Mouse (Mus musculus) embryonic stem cell, embryonic (primary cell): ENCODE data around the gene Skap1.

Experiments
- CTCF ChIA-PET, 4 experiments: fragments of 300-600 bp in 2 of 4; fragments of 350-600 bp in 2 of 4; sonication (Branson Sonifier 250); formaldehyde crosslinking; loops; one replicate each; lab custom pipeline; 2022; ENCODE audit warnings: inconsistent platforms in 2 of 4; lab: Charles Lee
- POLR2A ChIA-PET, 4 experiments: fragments of 300-600 bp in 2 of 4; fragments of 350-600 bp in 2 of 4; sonication (Branson Sonifier 250); formaldehyde crosslinking; loops; one replicate each; lab custom pipeline; 2022; ENCODE audit warnings: antibody characterized with exemption in 4 of 4, inconsistent platforms in 1 of 4; lab: Charles Lee

Gene Skap1

DNA sequence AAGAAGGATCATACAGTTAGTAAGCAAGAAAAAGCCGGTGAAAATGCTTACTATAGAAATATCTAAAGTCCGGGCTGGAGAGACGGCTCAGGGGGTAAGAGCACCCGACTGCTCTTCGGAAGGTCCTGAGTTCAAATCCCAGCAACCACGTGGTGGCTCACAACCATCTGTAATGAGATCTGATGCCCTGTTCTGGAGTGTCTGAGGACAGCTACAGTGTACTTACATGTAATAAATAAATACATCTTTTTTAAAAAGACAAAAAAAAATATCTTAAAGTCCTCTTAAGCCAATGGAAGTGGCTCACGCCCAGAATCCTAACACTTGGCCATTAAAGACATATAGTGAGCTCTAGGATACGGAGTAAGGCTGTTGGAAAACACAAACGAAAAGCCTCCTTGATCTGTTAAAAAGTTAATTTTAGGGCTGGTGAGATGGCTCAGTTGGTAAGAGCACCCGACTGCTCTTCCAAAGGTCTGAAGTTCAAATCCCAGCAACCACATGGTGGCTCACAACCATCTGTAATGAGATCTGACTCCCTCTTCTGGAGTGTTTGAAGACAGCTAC lies 313.8 kb downstream of the Skap1 start:
- ChIA-PET CTCF (interaction anchor here in 3 of 4 experiments (0.6 to 2.0 kb wide), 18 partner anchors 9 to 782 kb away, joined by 3 to 13 read pairs (median 4); partner anchors contain the start of genes Cdk5rap3 (in 1 of the 3) and Hoxb5 (in 1 of the 3)), POLR2A (interaction anchor here (0.6 to 10.0 kb wide), 50 partner anchors 8 to 391 kb away, joined by 3 to 110 read pairs (median 6); partner anchors contain the start of genes Cbx1 (in 3 of the 4), Nfe2l1 (in 3 of the 4), Cdk5rap3 (in 1 of the 4) and Copz2 (in 1 of the 4))

DNA sequence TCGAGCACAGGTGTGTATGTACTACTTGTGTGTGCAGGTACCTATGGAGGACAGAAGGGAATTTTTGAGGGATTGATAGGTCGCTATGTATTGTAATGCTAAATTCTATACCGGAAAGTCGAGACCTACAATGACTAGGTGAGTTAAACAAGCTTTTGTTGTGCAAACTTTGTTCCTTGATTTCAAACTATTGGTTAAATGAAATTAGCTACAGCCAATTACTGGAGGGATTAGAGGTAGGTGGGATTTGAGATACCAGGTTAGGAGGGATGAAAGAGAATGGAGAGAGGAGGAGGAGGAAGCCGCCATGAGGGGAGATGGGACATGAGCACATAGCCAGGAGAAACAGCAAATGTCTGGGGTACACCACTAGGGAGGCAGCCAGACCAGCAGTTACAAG lies 315.9 kb downstream of the Skap1 start:
- ChIA-PET POLR2A (interaction anchor here (0.5 to 10.0 kb wide), 43 partner anchors 8 to 883 kb away, joined by 3 to 110 read pairs (median 5); partner anchors contain the start of genes Cbx1 (in 2 of the 4), Nfe2l1 (in 2 of the 4), Mllt6 (in 1 of the 4) and Pnpo (in 1 of the 4)), CTCF (interaction anchor here (0.6 to 1.8 kb wide), 17 partner anchors 8 to 242 kb away, joined by 3 to 12 read pairs (median 4); partner anchors contain the start of genes Cbx1 (in 1 of the 4) and Copz2 (in 1 of the 4))

GRCm38 (mm10) chr11:96781425-96781824 lies 317.0 kb downstream of the Skap1 start:
- POLR2A ChIA-PET: interaction anchor here in 3 of 4 experiments (0.6 to 10.0 kb wide), 35 partner anchors 9 to 1986 kb away, joined by 3 to 110 read pairs (median 5); partner anchors contain the start of genes Cbx1 (in 1 of the 3), Nfe2l1 (in 1 of the 3) and Pnpo (in 1 of the 3)
- CTCF ChIA-PET: interaction anchor here (0.6 to 1.8 kb wide), 15 partner anchors 8 to 108 kb away, joined by 3 to 12 read pairs (median 3); partner anchors contain the start of genes Cbx1 (in 1 of the 4) and Copz2 (in 1 of the 4)

- CTCF ChIA-PET: interaction anchor here (0.6 to 2.2 kb wide), 29 partner anchors 9 to 581 kb away, joined by 3 to 8 read pairs (median 5); no protein-coding TSS in a partner anchor
- POLR2A ChIA-PET: interaction anchor here (0.7 to 8.2 kb wide), 20 partner anchors 9 to 119 kb away, joined by 3 to 69 read pairs (median 3); partner anchors contain the start of gene Nfe2l1 (in 1 of the 4)
These were observed 320.5 kb downstream of the Skap1 start for GRCm38 (mm10) chr11:96784847-96785246.

DNA sequence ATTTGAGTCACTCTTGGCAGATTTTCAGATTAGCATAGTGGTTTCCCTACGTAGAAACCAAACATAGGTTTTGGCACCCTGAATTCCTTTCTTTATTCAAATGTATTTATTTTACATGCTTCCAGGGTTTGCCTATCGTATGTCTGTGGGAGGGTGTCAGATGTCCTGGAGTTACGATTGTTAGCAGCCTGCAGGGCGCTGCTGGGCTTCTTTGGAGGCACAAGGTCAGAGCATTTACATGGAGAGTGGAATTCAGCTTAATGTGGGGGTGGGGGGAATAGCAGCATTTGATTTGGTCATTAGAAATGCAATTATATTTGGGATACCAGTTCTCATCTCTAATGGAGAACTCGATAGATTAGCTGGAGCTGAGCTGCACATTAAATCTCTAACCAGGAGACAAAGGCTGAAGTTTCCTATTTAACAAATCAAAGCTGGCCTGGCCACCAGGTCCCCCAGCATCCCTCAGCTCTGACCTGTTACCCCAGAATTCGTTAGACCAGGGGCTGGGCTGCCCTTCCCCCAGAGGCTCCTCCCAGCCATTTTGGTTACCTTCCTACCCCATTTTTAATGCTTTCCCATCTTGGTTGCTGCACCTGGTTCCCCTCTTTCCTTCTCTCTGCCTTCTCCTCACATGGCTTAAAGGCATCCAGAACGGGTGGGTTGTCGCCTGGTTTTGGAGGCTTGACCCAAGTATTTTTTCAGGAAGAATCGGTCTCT lies 322.5 kb downstream of the Skap1 start:
- ChIA-PET CTCF (interaction anchor here in 3 of 4 experiments (0.6 to 1.4 kb wide), 14 partner anchors 8 to 641 kb away, joined by 3 to 13 read pairs (median 4); partner anchors contain the start of genes Cdk5rap3 (in 1 of the 3) and Snx11 (in 1 of the 3)), POLR2A (interaction anchor here (0.5 to 2.7 kb wide), 36 partner anchors 8 to 916 kb away, joined by 3 to 15 read pairs (median 4); partner anchors contain the start of genes Snx11 (in 3 of the 4), Nfe2l1 (in 2 of the 4) and Hoxb13 (in 1 of the 4))

GRCm38 (mm10) chr11:96788871-96789795 lies 324.7 kb downstream of the Skap1 start, which contains the start of gene Cbx1:
Cbx1 (plus strand) TSS chr11:96789127.
- POLR2A ChIA-PET: interaction anchor here in 3 of 4 experiments (0.6 to 14.4 kb wide), 47 partner anchors 8 to 1250 kb away, joined by 3 to 288 read pairs (median 4); partner anchors contain the start of genes Snx11 (in 3 of the 3), Nfe2l1 (in 2 of the 3) and Cdk5rap3 (in 1 of the 3)

GRCm38 (mm10) chr11:96789990-96790389 lies 325.6 kb downstream of the Skap1 start:
- ChIA-PET CTCF (interaction anchor here in 2 of 4 experiments (0.6 to 1.0 kb wide), 3 partner anchors 9 to 224 kb away, joined by 5 to 7 read pairs (median 5); no protein-coding TSS in a partner anchor), POLR2A (interaction anchor here in 3 of 4 experiments (0.6 to 14.4 kb wide), 44 partner anchors 7 to 315 kb away, joined by 3 to 288 read pairs (median 4); partner anchors contain the start of genes Snx11 (in 3 of the 3), Nfe2l1 (in 2 of the 3) and Cdk5rap3 (in 1 of the 3))

More at GRCm38 (mm10) chr11:96788871-96789795, 324.7 kb downstream of the Skap1 start, which contains the start of gene Cbx1:
- CTCF ChIA-PET: interaction anchor here in 1 of 4 experiments (0.9 to 1.0 kb wide), 2 partner anchors 8 to 14 kb away, joined by 5 read pairs; no protein-coding TSS in a partner anchor

DNA sequence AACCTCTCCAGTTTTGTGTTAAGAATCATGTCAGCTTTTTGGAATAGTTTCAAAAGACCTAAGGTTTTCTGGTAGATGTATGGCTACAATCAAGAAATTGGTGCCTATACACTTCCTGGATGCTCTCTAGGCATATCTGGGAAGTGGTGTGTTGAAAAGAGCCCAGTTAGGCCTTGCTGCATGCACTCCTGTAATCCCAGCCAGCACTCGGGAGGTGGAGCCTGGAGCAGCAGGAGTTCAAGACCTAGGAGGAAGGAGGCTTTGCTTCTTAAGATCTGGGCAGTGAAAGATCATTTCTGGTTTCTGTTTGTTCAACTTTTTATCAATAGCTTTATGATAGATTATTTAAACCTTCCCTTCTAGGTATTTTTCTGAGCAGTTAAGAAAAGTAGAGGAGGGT lies 326.3 kb downstream of the Skap1 start:
- CTCF ChIA-PET: interaction anchor here in 1 of 4 experiments (0.6 kb wide), 1 partner anchor 223 kb away, joined by 7 read pairs; no protein-coding TSS in a partner anchor

GRCm38 (mm10) chr11:96795491-96795890 lies 331.1 kb downstream of the Skap1 start:
- ChIA-PET POLR2A (interaction anchor here (0.6 to 14.4 kb wide), 34 partner anchors 8 to 507 kb away, joined by 3 to 288 read pairs (median 5); partner anchors contain the start of genes Nfe2l1 (in 2 of the 4) and Snx11 (in 1 of the 4)), CTCF (interaction anchor here (0.6 to 4.0 kb wide), 12 partner anchors 9 to 650 kb away, joined by 3 to 15 read pairs (median 3); partner anchors contain the start of gene Snx11 (in 1 of the 4))

More for the DNA sequence above, 326.3 kb downstream of the Skap1 start:
- POLR2A ChIA-PET: interaction anchor here in 3 of 4 experiments (0.5 to 14.4 kb wide), 10 partner anchors 10 to 303 kb away, joined by 4 to 288 read pairs (median 14); partner anchors contain the start of genes Snx11 (in 2 of the 3), Copz2 (in 1 of the 3) and Nfe2l1 (in 1 of the 3)

DNA sequence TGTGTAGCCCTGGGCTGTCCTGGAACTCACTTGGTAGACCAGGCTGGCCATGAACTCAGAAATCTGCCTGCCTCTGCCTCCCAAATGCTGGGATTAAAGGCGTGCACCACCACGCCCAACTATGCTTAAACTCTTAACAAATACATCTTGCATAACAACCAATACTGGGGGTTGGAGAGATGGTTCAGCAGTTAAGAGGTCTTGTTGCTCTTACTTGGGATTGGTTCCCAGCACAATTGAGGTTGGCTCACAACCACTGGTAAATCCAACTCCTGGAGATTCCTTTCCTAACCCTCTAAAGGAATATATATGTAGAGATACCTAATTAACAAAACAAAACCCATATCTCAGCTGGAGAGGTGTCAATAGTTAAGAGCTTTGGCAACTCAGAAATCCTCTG lies 331.7 kb downstream of the Skap1 start:
- CTCF ChIA-PET: interaction anchor here (0.5 to 4.0 kb wide), 28 partner anchors 9 to 650 kb away, joined by 3 to 15 read pairs (median 3); partner anchors contain the start of gene Snx11 (in 2 of the 4)
- POLR2A ChIA-PET: interaction anchor here (0.6 to 14.4 kb wide), 41 partner anchors 8 to 391 kb away, joined by 3 to 288 read pairs (median 4); partner anchors contain the start of genes Nfe2l1 (in 2 of the 4), Snx11 (in 2 of the 4) and Kpnb1 (in 1 of the 4)

DNA sequence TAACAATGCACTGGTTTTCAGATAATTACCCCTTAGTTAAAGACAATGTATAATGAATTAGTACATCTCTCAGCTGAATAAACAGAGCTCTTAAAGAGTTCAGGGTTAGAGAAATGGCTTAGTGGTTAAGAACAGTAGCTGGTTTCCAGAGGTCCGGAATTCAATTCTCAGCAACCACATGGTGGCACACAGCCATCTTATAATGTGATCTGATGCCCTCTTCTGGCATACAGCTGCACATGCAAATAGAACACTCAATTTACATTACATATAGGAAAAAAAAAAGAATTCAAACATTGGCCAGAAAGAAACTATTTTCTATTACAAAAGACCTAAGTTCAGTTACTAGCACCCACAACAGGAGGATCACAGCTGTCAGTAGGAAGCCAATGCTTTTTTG lies 332.2 kb downstream of the Skap1 start:
- POLR2A ChIA-PET: interaction anchor here (0.6 to 14.4 kb wide), 34 partner anchors 8 to 391 kb away, joined by 3 to 288 read pairs (median 6); partner anchors contain the start of genes Nfe2l1 (in 2 of the 4), Snx11 (in 2 of the 4) and Kpnb1 (in 1 of the 4)
- CTCF ChIA-PET: interaction anchor here in 3 of 4 experiments (0.5 to 4.0 kb wide), 23 partner anchors 9 to 1288 kb away, joined by 3 to 15 read pairs (median 3); partner anchors contain the start of gene Snx11 (in 1 of the 3)

GRCm38 (mm10) chr11:96799511-96799910 lies 335.1 kb downstream of the Skap1 start:
- POLR2A ChIA-PET: interaction anchor here in 3 of 4 experiments (0.7 to 14.4 kb wide), 8 partner anchors 10 to 25 kb away, joined by 3 to 288 read pairs (median 4); partner anchors contain the start of gene Nfe2l1 (in 1 of the 3)
- CTCF ChIA-PET: no interaction called here

DNA sequence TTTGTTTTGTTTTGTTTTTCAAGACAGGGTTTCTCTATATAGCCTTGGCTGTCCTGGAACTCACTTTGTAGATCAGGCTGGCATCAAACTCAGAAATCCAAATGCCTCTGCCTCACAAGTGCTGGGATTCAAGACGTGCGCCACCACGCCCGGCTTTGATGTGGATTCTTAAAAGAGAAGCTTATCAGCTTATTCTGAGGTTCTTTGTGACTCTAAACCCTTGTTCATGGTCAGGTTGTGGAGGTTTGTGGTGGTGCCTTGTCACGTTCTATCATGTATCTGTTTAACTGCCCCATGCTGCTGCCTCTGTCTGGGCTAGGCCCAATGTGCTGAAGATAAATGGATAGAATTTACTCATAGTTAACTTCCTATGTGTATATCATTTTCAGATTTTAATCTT lies 341.2 kb downstream of the Skap1 start:
- ChIA-PET POLR2A (interaction anchor here in 3 of 4 experiments (0.8 to 12.7 kb wide), 23 partner anchors 10 to 281 kb away, joined by 3 to 271 read pairs (median 4); partner anchors contain the start of genes Cbx1 (in 2 of the 3), Nfe2l1 (in 2 of the 3) and Snx11 (in 1 of the 3)), CTCF (interaction anchor here in 2 of 4 experiments (0.6 to 1.9 kb wide), 6 partner anchors 9 to 55 kb away, joined by 3 to 7 read pairs (median 3); no protein-coding TSS in a partner anchor)

DNA sequence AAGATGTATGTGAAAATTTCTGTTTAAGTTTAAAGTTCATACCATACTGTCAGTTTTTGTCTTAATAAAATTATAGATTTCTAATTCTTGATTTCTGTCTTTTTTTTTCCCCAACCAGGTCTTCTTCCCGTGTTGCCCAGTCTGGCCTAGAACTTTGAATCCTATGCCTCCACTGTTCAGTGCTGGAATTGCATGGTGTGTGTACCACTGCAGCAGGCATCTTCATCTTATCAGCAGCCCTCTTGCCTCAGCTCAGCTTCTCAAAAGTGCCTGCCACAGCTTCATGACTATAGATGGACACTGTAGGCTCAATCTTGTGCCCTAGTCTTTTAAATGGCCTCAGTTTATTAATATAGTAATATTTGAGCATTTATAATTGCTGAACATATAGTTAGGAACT lies 343.7 kb downstream of the Skap1 start:
- CTCF ChIA-PET: interaction anchor here in 3 of 4 experiments (0.5 to 1.0 kb wide), 4 partner anchors 12 to 167 kb away, joined by 3 to 6 read pairs (median 4); partner anchors contain the start of gene Snx11 (in 1 of the 3)
- POLR2A ChIA-PET: interaction anchor here (0.6 to 12.7 kb wide), 15 partner anchors 6 to 43 kb away, joined by 3 to 271 read pairs (median 7); partner anchors contain the start of genes Nfe2l1 (in 2 of the 4) and Cbx1 (in 1 of the 4)
